Mouse (Mus musculus): ENCODE measurements around the gene Gm48552.

Gm48552 gene

GRCm38 (mm10) chr10:81405588-81406201, 16.9 kb downstream of the Gm48552 start:
- peak; percentile 70 for DNase-seq (ENCODE audit: low read depth, low spot score)

GRCm38 (mm10) chr10:81406504-81407440, 18.0 kb downstream of the Gm48552 start:
- DNase-seq (ENCODE audit: low read depth, low spot score) = no peak

- peak; percentile 79 for DNase-seq (ENCODE audit: low read depth, low spot score)
These were observed 19.0 kb downstream of the Gm48552 start for GRCm38 (mm10) chr10:81407539-81408423.

- DNase-seq (ENCODE audit: low read depth, low spot score) = no peak
These were observed 19.6 kb downstream of the Gm48552 start for GRCm38 (mm10) chr10:81408424-81408729.

- DNase-seq (ENCODE audit: low read depth, low spot score) = peak; percentile 82
These were observed 20.1 kb downstream of the Gm48552 start for GRCm38 (mm10) chr10:81408871-81409291.

- peak; percentile 80 for DNase-seq (ENCODE audit: low read depth, low spot score)
These were observed 20.5 kb downstream of the Gm48552 start for GRCm38 (mm10) chr10:81409330-81409729.

- no peak for DNase-seq (ENCODE audit: low read depth, low spot score)
These were observed 21.5 kb downstream of the Gm48552 start for GRCm38 (mm10) chr10:81410350-81410749.

GRCm38 (mm10) chr10:81410981-81411380, 22.2 kb downstream of the Gm48552 start:
- no peak for DNase-seq (ENCODE audit: low read depth, low spot score)

GRCm38 (mm10) chr10:81411471-81412400, 22.9 kb downstream of the Gm48552 start:
- DNase-seq (ENCODE audit: low read depth, low spot score) = no peak

GRCm38 (mm10) chr10:81412586-81413309, 23.9 kb downstream of the Gm48552 start:
- DNase-seq (ENCODE audit: low read depth, low spot score) = no peak

GRCm38 (mm10) chr10:81413310-81414261, 24.8 kb downstream of the Gm48552 start:
- DNase-seq (ENCODE audit: low read depth, low spot score) = peak; percentile 86

- DNase-seq (ENCODE audit: low read depth, low spot score) = no peak
These were observed 25.9 kb downstream of the Gm48552 start for GRCm38 (mm10) chr10:81414682-81415081.

- no peak for DNase-seq (ENCODE audit: low read depth, low spot score)
These were observed 26.3 kb downstream of the Gm48552 start for GRCm38 (mm10) chr10:81415146-81415545.

GRCm38 (mm10) chr10:81415549-81416310, 26.9 kb downstream of the Gm48552 start:
- no peak for DNase-seq (ENCODE audit: low read depth, low spot score)

GRCm38 (mm10) chr10:81416581-81417226, 27.9 kb downstream of the Gm48552 start:
- DNase-seq (ENCODE audit: low read depth, low spot score) = peak; percentile 96

- no peak for DNase-seq (ENCODE audit: low read depth, low spot score)
These were observed 28.7 kb downstream of the Gm48552 start for GRCm38 (mm10) chr10:81417227-81418215.
